Mouse (Mus musculus): Measurements from ENCODE around the gene Stk35.

DNA sequence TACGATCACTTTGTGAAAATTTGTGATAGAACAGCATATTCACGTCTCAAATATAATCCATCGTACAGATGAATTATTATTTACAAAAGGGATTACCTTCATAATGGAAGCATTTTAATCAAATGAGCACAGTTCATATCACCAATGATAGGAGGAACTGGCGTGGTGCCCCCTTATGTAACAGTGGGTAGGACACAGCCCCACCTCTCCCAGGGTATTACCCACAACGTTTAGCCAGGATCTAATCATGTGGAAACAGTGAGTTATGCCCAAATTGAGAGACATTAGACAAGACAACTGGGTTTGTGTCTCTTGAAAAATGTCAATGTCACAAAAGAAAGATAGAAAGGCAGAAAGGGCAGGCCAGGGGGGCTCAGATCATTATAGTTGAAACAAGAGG is 62.9 kb downstream of the Stk35 start:
- TF ChIP-seq CTCF (IDR thresholded peaks at IDR 0.05; ENCODE audit: control insufficient read depth, insufficient read depth, insufficient read length) (no peak), MAX (IDR thresholded peaks at IDR 0.05) (no peak), FOSL1 (IDR thresholded peaks at IDR 0.05; ENCODE audit: insufficient read depth, low read length, poor library complexity, severe bottlenecking) (no peak)
